Mouse (Mus musculus): ENCODE measurements at regions not wholly inside any gene's neighbourhood (a gene's known extent, or its start where the extent isn't known, plus 50 kb on each side); places are given as distances from the start of the nearest gene placed in this dataset.
A peak's percentile ranks its signal among the peaks of the same experiment; 100 is the strongest.

GRCm38 (mm10) chr11:19834561-19834960 is 89.6 kb upstream of the Spred2 start:
- H3K79me2 ChIP-seq (ENCODE audit: control insufficient read depth, insufficient read depth) = no peaks in the 10 kb centered on the region
- H3K4me3 ChIP-seq = no peak overlapping the region
- peak overlapping the region; percentile 66 for H3K4me2 ChIP-seq (ENCODE audit: low read depth)
- H3ac ChIP-seq (ENCODE audit: control insufficient read depth, insufficient read length) = no peak overlapping the region
- no peaks in the 10 kb centered on the region for H3K27me3 ChIP-seq (ENCODE audit: control insufficient read depth, insufficient read depth, insufficient read length)
- no peak for TF ChIP-seq CEBPB (IDR thresholded peaks at IDR 0.05; ENCODE audit: insufficient read depth, poor library complexity, severe bottlenecking)
- peak; percentile 51 for TF ChIP-seq POLR2A (IDR thresholded peaks at IDR 0.05; ENCODE audit: insufficient read length, low read depth)
- H3K36me3 ChIP-seq (ENCODE audit: control insufficient read depth, insufficient read depth) = no peaks in the 10 kb centered on the region

- Histone ChIP-seq H3ac (ENCODE audit: control insufficient read depth, insufficient read length) (no peak overlapping the region), H3K4me3 (no peak overlapping the region), H3K36me3 (ENCODE audit: control insufficient read depth, insufficient read depth) (no peaks in the 10 kb centered on the region), H3K79me2 (ENCODE audit: control insufficient read depth, insufficient read depth) (no peaks in the 10 kb centered on the region), H3K4me2 (ENCODE audit: low read depth) (peak overlapping the region; percentile 66), H3K27me3 (ENCODE audit: control insufficient read depth, insufficient read depth, insufficient read length) (no peaks in the 10 kb centered on the region)
- 0 out of 2 replicates have a peak, but pooled peaks have one; percentile 25 for TF ChIP-seq CEBPB (IDR thresholded peaks at IDR 0.05; ENCODE audit: insufficient read depth, poor library complexity, severe bottlenecking)
- TF ChIP-seq POLR2AphosphoS2 (IDR thresholded peaks at IDR 0.05; ENCODE audit: insufficient read length, low read depth) = peak; percentile 56
- TF ChIP-seq POLR2A (IDR thresholded peaks at IDR 0.05; ENCODE audit: insufficient read length, low read depth) = peak; percentile 48
- peak in 1 of 3 experiments; percentile 4 for TF ChIP-seq MYOD1 (IDR thresholded peaks at IDR 0.05; ENCODE audit: control insufficient read depth in 1 of 3, insufficient read length in 2 of 3, low read depth in 2 of 3)
- no peak for TF ChIP-seq REST (IDR thresholded peaks at IDR 0.05; ENCODE audit: insufficient read depth, insufficient read length)
These were observed 88.9 kb upstream of the Spred2 start for GRCm38 (mm10) chr11:19835221-19835745.

DNA sequence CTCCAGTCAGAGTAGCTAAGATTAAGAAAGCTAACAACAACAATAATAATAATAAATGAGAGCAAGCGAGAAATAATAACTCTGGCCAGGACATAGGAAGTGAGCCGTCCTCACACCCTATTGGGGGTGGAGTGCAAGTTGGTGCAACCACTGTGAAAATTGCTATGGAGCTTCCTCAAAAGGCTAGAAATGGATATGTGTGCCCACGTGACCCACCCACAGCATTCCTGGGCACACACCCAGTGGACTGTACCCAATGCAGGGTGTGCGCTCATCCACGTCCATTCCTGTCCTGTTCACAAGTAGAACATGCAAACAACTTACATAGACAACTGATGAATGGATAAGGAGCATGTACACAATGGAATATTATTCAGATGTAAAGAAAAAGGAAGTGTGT is 85.2 kb upstream of the Spred2 start:
- H3K4me2 ChIP-seq (ENCODE audit: low read depth) = peak overlapping the region; percentile 39
- H3K79me2 ChIP-seq (ENCODE audit: control insufficient read depth, insufficient read depth) = no peaks in the 10 kb centered on the region
- no peaks in the 10 kb centered on the region for H3K27me3 ChIP-seq (ENCODE audit: control insufficient read depth, insufficient read depth, insufficient read length)
- H3ac ChIP-seq (ENCODE audit: control insufficient read depth, insufficient read length) = no peak overlapping the region
- TF ChIP-seq REST (IDR thresholded peaks at IDR 0.05; ENCODE audit: insufficient read depth, insufficient read length) = no peak
- TF ChIP-seq E2F4 (IDR thresholded peaks at IDR 0.05; ENCODE audit: insufficient read depth) = no peak
- peak; percentile 92 for TF ChIP-seq SRF (IDR thresholded peaks at IDR 0.05; ENCODE audit: control insufficient read depth, insufficient read length, low read depth)
- no peak for TF ChIP-seq TCF3 (IDR thresholded peaks at IDR 0.05; ENCODE audit: insufficient read length, low read depth)
- no peak for TF ChIP-seq TCF12 (IDR thresholded peaks at IDR 0.05; ENCODE audit: insufficient read depth, poor library complexity, severe bottlenecking)
- TF ChIP-seq MYOD1 (IDR thresholded peaks at IDR 0.05; ENCODE audit: control insufficient read depth in 1 of 3, insufficient read length in 2 of 3, low read depth in 2 of 3) = peak in 1 of 3 experiments; percentile 39
- peak; percentile 83 for TF ChIP-seq CEBPB (IDR thresholded peaks at IDR 0.05; ENCODE audit: insufficient read depth, poor library complexity, severe bottlenecking)
- TF ChIP-seq USF1 (IDR thresholded peaks at IDR 0.05; ENCODE audit: low read depth) = peak; percentile 99
- no peak for TF ChIP-seq POLR2AphosphoS2 (IDR thresholded peaks at IDR 0.05; ENCODE audit: insufficient read length, low read depth)
- peak in 1 of 3 experiments; percentile 29 for TF ChIP-seq MYOG (IDR thresholded peaks at IDR 0.05; ENCODE audit: control insufficient read depth in 1 of 3, insufficient read depth in 1 of 3, insufficient read length in 2 of 3, low read depth in 2 of 3)
- peak; percentile 45 for TF ChIP-seq MAX (IDR thresholded peaks at IDR 0.05; ENCODE audit: low read depth)
- TF ChIP-seq POLR2A (IDR thresholded peaks at IDR 0.05; ENCODE audit: insufficient read length, low read depth) = no peak
- no peak overlapping the region for H3K4me3 ChIP-seq
- H3K36me3 ChIP-seq (ENCODE audit: control insufficient read depth, insufficient read depth) = no peaks in the 10 kb centered on the region

DNA sequence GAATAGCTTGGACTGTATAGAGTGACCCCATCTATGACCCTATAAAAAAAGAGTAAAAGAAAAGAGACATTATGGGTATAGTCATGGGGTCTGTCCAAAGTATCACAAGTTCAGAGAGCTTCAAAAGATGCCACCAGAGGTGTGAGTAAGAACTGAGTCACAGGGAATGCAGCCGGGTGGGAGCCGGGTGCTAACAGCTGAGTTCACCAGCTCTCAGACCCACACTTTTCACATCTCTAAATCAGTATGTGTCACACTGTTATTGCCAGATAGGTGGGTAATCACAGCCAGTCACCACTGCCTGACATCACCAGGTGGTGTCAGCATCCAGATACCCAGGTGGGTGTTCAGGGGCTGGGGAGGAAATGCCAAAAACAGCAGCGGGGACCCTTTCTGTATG is 81.1 kb upstream of the Spred2 start:
- Histone ChIP-seq H3K79me2 (ENCODE audit: control insufficient read depth, insufficient read depth) (no peaks in the 10 kb centered on the region), H3K36me3 (ENCODE audit: control insufficient read depth, insufficient read depth) (no peaks in the 10 kb centered on the region), H3K4me3 (no peak overlapping the region), H3ac (ENCODE audit: control insufficient read depth, insufficient read length) (no peak overlapping the region), H3K4me2 (ENCODE audit: low read depth) (peak overlapping the region; percentile 9), H3K27me3 (ENCODE audit: control insufficient read depth, insufficient read depth, insufficient read length) (no peaks in the 10 kb centered on the region)
- TF ChIP-seq POLR2AphosphoS2 (IDR thresholded peaks at IDR 0.05; ENCODE audit: insufficient read length, low read depth) (no peak), SRF (IDR thresholded peaks at IDR 0.05; ENCODE audit: control insufficient read depth, insufficient read length, low read depth) (no peak), TCF3 (IDR thresholded peaks at IDR 0.05; ENCODE audit: insufficient read length, low read depth) (no peak), MYOD1 (IDR thresholded peaks at IDR 0.05; ENCODE audit: control insufficient read depth in 1 of 3, insufficient read length in 2 of 3, low read depth in 2 of 3) (peak in 2 of 3 experiments; percentile 18 to 80), MYOG (IDR thresholded peaks at IDR 0.05; ENCODE audit: control insufficient read depth in 1 of 3, insufficient read depth in 1 of 3, insufficient read length in 2 of 3, low read depth in 2 of 3) (peak in 1 of 3 experiments; percentile 52), REST (IDR thresholded peaks at IDR 0.05; ENCODE audit: insufficient read depth, insufficient read length) (no peak)

GRCm38 (mm10) chr11:19847910-19848309 is 76.3 kb upstream of the Spred2 start:
- Histone ChIP-seq H3ac (ENCODE audit: control insufficient read depth, insufficient read length) (no peak overlapping the region), H3K27me3 (ENCODE audit: control insufficient read depth, insufficient read depth, insufficient read length) (no peaks in the 10 kb centered on the region), H3K79me2 (ENCODE audit: control insufficient read depth, insufficient read depth) (no peaks in the 10 kb centered on the region), H3K36me3 (ENCODE audit: control insufficient read depth, insufficient read depth) (no peaks in the 10 kb centered on the region), H3K4me2 (ENCODE audit: low read depth) (peak overlapping the region; percentile 67), H3K4me3 (peak overlapping the region; percentile 7)
- TF ChIP-seq MYOD1 (IDR thresholded peaks at IDR 0.05; ENCODE audit: control insufficient read depth in 1 of 3, insufficient read length in 2 of 3, low read depth in 2 of 3) (no peak), USF1 (IDR thresholded peaks at IDR 0.05; ENCODE audit: low read depth) (peak; percentile 61), SRF (IDR thresholded peaks at IDR 0.05; ENCODE audit: control insufficient read depth, insufficient read length, low read depth) (no peak), MYOG (IDR thresholded peaks at IDR 0.05; ENCODE audit: control insufficient read depth in 1 of 3, insufficient read depth in 1 of 3, insufficient read length in 2 of 3, low read depth in 2 of 3) (no peak), CEBPB (IDR thresholded peaks at IDR 0.05; ENCODE audit: insufficient read depth, poor library complexity, severe bottlenecking) (no peak), REST (IDR thresholded peaks at IDR 0.05; ENCODE audit: insufficient read depth, insufficient read length) (no peak), E2F4 (IDR thresholded peaks at IDR 0.05; ENCODE audit: insufficient read depth) (no peak), MAX (IDR thresholded peaks at IDR 0.05; ENCODE audit: low read depth) (no peak)
